Mouse (Mus musculus) heart, embryonic 16.5 days (tissue): ENCODE data around the gene Tmem132b. TPM values are rescaled to one million over a fixed set of nuclear protein-coding genes. Genes with fewer than 3 reads are reported as not detected.
A peak's percentile ranks its signal among the peaks of the same experiment; 100 is the strongest.

Source experiments
- ATAC-seq: fragments of 200-750 bp; cut with Nextera tagmentation; replicated peaks from 2 replicates; pipeline ENCODE4 v1.8.0; 2017; ENCODE audit warnings: moderate number of reproducible peaks; ENCODE audit not compliant: insufficient read depth, low FRiP score; ENCODE audit errors: extremely low read depth
- H3K27ac ChIP-seq: fragments of 300-500 bp; sonication (generic); 2 replicates; pipeline ENCODE4 v1.5.1; 2014; ENCODE audit warnings: mild to moderate bottlenecking, low read length, control low read depth, moderate library complexity
- H3K27me3 ChIP-seq: fragments of 300-500 bp; sonication (generic); 2 replicates; pipeline ENCODE4 v1.6.1; 2014; ENCODE audit warnings: low read length, mixed read lengths; ENCODE audit not compliant: control insufficient read depth, insufficient read depth
- H3K36me3 ChIP-seq: fragments of 300-500 bp; sonication (generic); 2 replicates; pipeline ENCODE4 v1.6.1; 2014; ENCODE audit not compliant: control insufficient read depth, insufficient read depth
- H3K4me1 ChIP-seq: fragments of 300-500 bp; sonication (generic); 2 replicates; pipeline ENCODE4 v1.6.1; 2014; ENCODE audit warnings: low read length, mixed read lengths; ENCODE audit not compliant: control insufficient read depth, insufficient read depth
- H3K4me2 ChIP-seq: fragments of 300-500 bp; sonication (generic); 2 replicates; pipeline ENCODE4 v1.6.1; 2014; ENCODE audit warnings: low read depth, mild to moderate bottlenecking, control low read depth, low read length
- H3K4me3 ChIP-seq: fragments of 300-500 bp; sonication (generic); 2 replicates; pipeline ENCODE4 v1.5.1; 2014; ENCODE audit warnings: mild to moderate bottlenecking, control low read depth, low read length
- H3K9ac ChIP-seq: fragments of 300-500 bp; sonication (generic); 2 replicates; pipeline ENCODE4 v1.6.1; 2014; ENCODE audit warnings: low read length, control low read depth
- H3K9me3 ChIP-seq: fragments of 300-500 bp; sonication (generic); replicated peaks from 2 replicates; pipeline ENCODE4 v1.6.1; 2016; ENCODE audit warnings: low read length; ENCODE audit not compliant: control insufficient read depth
- WGBS: fragments of 180-500 bp; shearing (Covaris S2); extraction: QIAGEN DNeasy Blood & Tissue Kit; methylation state at CpG from one replicate; pipeline ENCODE4 v1.1.7; 2014; 5-methylcytosine and 5-hydroxymethylcytosine counted together
- polyA plus RNA-seq: library from polyadenylated mRNA; unstranded; fragments of >200 nt; fragmentation: Nextera tagmentation; extraction: Ambion mirVana; gene quantifications from 2 replicates; pipeline ENCODE4 v1.2.1, GENCODE M21; 2015

The Tmem132b gene
- polyA plus RNA-seq, 1 experiment from 2014 or later = not detected

DNA sequence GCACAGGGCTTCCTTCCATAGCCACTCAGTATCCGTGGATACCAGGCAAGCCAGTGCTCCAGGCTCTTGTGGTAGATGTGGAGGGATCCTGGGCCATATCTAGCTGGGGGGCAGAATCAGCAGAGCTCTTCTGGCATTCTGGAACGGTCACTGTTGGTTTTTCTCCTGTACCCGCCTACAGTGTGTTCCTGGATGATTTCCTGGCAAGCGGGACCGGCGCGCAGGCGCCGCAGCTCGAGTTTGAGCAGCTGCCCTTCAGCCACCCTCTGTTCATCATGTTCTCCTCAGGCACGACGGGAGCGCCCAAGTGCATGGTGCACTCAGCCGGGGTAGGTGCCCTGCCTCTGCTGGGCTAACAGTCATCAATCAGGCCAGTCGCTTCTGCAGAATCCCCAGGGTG lies 25.6 kb upstream of the Tmem132b start:
- 84% methylated on average over 15 of the region's 15 CpGs for WGBS
- no peaks in the 10 kb centered on the region for H3K27me3 ChIP-seq

DNA sequence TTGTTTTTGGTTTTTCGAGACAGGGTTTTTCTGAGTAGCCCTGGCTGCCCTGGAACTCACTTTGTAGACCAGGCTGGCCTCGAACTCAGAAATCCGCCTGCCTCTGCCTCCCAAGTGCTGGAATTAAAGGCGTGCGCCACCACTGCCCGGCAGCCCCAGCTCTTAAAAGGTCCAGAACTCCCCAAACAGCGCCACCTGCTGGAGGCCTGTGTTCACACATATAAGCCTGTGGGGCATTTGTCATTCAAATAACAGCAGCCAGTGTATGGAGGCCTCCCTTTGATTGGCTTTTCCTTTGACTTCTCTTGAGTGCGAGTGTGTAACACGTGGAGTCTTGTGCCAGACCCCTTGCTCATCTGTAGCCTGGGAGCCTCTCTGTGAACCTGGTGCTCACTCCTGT lies 24.0 kb upstream of the Tmem132b start:
- H3K36me3 ChIP-seq = peaks cover 11% of the 10 kb centered on the region
- H3K27me3 ChIP-seq = no peaks in the 10 kb centered on the region
- no peak overlapping the region for H3K27ac ChIP-seq
- no peak for ATAC-seq
- H3K9ac ChIP-seq = no peak overlapping the region
- no peak overlapping the region for H3K4me2 ChIP-seq
- no peaks in the 10 kb centered on the region for H3K4me1 ChIP-seq
- H3K9me3 ChIP-seq = no peaks in the 10 kb centered on the region
- no peak overlapping the region for H3K4me3 ChIP-seq
- 94% methylated on average over 9 of the region's 9 CpGs for WGBS

More for the DNA sequence above, 25.6 kb upstream of the Tmem132b start:
- no peaks in the 10 kb centered on the region for H3K4me1 ChIP-seq
- H3K9ac ChIP-seq = no peak overlapping the region
- no peak overlapping the region for H3K4me3 ChIP-seq
- ATAC-seq = no peak
- no peaks in the 10 kb centered on the region for H3K9me3 ChIP-seq
- H3K27ac ChIP-seq = no peak overlapping the region
- H3K4me2 ChIP-seq = no peak overlapping the region
- peaks cover 5% of the 10 kb centered on the region for H3K36me3 ChIP-seq

GRCm38 (mm10) chr5:125508006-125508405 lies 23.6 kb upstream of the Tmem132b start:
- 92% methylated on average over 10 of the region's 10 CpGs for WGBS
- H3K9ac ChIP-seq = no peak overlapping the region
- H3K4me3 ChIP-seq = no peak overlapping the region
- H3K27ac ChIP-seq = no peak overlapping the region
- ATAC-seq = no peak
- no peaks in the 10 kb centered on the region for H3K4me1 ChIP-seq
- no peak overlapping the region for H3K4me2 ChIP-seq
- H3K27me3 ChIP-seq = no peaks in the 10 kb centered on the region
- no peaks in the 10 kb centered on the region for H3K9me3 ChIP-seq
- peaks cover 11% of the 10 kb centered on the region for H3K36me3 ChIP-seq

DNA sequence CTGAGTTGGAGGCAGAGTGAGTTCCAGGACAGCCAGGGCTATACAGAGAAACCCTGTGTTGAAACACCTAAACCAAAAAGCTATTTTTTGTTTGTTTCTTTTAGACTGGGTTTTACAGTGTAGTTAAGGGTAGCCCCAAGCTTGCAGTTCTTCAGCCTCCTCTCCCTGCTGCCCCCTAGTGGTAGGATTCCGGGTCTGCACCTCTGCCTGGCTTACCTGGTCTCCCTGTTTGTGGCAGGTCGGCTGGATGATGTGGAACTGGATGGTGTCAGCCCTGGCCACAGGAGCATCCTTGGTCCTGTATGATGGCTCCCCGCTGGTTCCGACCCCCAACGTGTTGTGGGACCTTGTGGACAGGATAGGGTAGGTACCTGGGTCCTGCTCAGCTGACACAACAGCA lies 22.0 kb upstream of the Tmem132b start:
- Histone ChIP-seq H3K27ac (no peak overlapping the region), H3K27me3 (no peaks in the 10 kb centered on the region), H3K9ac (no peak overlapping the region), H3K9me3 (no peaks in the 10 kb centered on the region), H3K36me3 (peaks cover 13% of the 10 kb centered on the region), H3K4me3 (no peak overlapping the region), H3K4me2 (no peak overlapping the region), H3K4me1 (no peaks in the 10 kb centered on the region)
- ATAC-seq = no peak
- WGBS = 48% methylated on average over 5 of the region's 5 CpGs

GRCm38 (mm10) chr5:125515006-125515405 lies 16.6 kb upstream of the Tmem132b start:
- Histone ChIP-seq H3K4me2 (no peak overlapping the region), H3K9ac (no peak overlapping the region), H3K4me3 (no peak overlapping the region), H3K27ac (no peak overlapping the region), H3K27me3 (no peaks in the 10 kb centered on the region), H3K4me1 (peaks cover 11% of the 10 kb centered on the region), H3K36me3 (peaks cover 11% of the 10 kb centered on the region), H3K9me3 (no peaks in the 10 kb centered on the region)
- 87% methylated on average over 12 of the region's 12 CpGs for WGBS
- no peak for ATAC-seq

DNA sequence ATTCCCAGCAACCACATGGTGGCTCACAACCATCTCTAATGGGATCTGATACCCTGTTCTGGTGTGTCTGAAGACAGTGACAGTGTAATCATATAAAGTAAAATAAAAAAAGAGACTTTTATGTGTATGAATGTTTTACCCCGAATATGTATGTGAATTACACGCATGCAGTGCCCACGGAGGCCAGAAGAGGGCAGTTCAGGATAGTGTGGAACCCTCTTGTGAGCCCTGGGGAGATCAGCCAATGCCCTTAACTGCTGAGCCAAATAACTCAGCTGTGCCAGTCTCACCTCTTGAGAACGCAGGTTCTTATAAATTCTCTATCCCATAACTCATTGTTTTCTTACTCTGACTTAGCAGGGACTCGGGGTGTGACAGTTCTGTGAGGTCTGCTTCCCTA lies 12.9 kb upstream of the Tmem132b start:
- no peak overlapping the region for H3K27ac ChIP-seq
- H3K4me1 ChIP-seq = peaks cover 11% of the 10 kb centered on the region
- no peak overlapping the region for H3K4me3 ChIP-seq
- H3K36me3 ChIP-seq = peaks cover 5% of the 10 kb centered on the region; the same call in 1 of the 2 replicates
- H3K9ac ChIP-seq = no peak overlapping the region
- no peak overlapping the region for H3K4me2 ChIP-seq
- H3K27me3 ChIP-seq = no peaks in the 10 kb centered on the region
- 71% methylated on average over 5 of the region's 5 CpGs for WGBS
- H3K9me3 ChIP-seq = no peaks in the 10 kb centered on the region
- no peak for ATAC-seq

DNA sequence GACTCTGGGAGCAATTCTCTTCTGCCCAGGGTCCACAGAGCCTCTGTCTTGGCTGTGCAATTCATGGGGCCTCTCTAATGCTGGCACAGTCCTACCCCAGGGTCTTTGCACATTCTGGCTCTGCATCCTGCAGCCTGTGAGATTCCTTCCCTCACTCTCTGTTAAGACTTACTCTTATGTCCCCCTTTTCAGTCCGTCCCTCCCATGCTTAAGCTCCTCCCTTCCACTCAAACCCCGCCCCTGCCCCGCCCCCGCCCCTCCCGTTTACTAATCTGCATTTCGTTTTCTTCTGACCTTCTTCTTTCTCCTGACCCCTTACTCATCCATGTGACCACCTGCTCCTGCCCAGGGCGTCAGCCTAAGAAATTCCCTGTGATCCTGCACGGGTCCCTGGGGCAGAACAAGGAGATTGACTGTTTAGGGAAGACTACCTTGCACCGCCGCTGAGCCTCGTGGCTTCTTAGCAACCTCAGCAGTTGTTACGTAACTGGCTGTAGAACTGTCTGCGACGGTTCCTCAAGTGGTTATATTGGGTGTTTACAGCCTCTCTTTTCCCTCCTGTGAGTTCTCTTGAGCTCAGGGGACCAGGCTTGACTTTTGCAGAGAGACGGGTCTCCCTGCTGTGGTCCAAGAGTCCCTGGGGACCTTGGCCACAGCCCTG lies 10.5 kb upstream of the Tmem132b start:
- Histone ChIP-seq H3K4me3 (no peak overlapping the region), H3K9me3 (no peaks in the 10 kb centered on the region), H3K9ac (no peak overlapping the region), H3K4me2 (peak overlapping the region; percentile 29; the same call in 1 of the 2 replicates), H3K4me1 (peaks cover 11% of the 10 kb centered on the region), H3K27me3 (no peaks in the 10 kb centered on the region; the same call in 1 of the 2 replicates), H3K27ac (no peak overlapping the region), H3K36me3 (no peaks in the 10 kb centered on the region; the same call in 1 of the 2 replicates)
- WGBS = 17% methylated on average over 15 of the region's 15 CpGs
- no peak for ATAC-seq

- Histone ChIP-seq H3K36me3 (no peaks in the 10 kb centered on the region), H3K4me2 (no peak overlapping the region), H3K27me3 (peaks cover 4% of the 10 kb centered on the region), H3K9me3 (peaks cover 7% of the 10 kb centered on the region; the same call in 1 of the 2 replicates), H3K4me3 (no peak overlapping the region), H3K9ac (no peak overlapping the region), H3K4me1 (peaks cover 4% of the 10 kb centered on the region), H3K27ac (no peak overlapping the region)
- ATAC-seq = no peak
- 82% methylated on average over 2 of the region's 2 CpGs for WGBS
Observed at GRCm38 (mm10) chr5:125523361-125523760, 8.2 kb upstream of the Tmem132b start.

GRCm38 (mm10) chr5:125525516-125525915 lies 6.1 kb upstream of the Tmem132b start:
- no peak overlapping the region for H3K9ac ChIP-seq
- H3K36me3 ChIP-seq = no peaks in the 10 kb centered on the region
- peaks cover 7% of the 10 kb centered on the region; the same call in 1 of the 2 replicates for H3K9me3 ChIP-seq
- no peak overlapping the region for H3K4me2 ChIP-seq
- no peaks in the 10 kb centered on the region for H3K4me1 ChIP-seq
- no peak overlapping the region for H3K4me3 ChIP-seq
- H3K27ac ChIP-seq = no peak overlapping the region
- 51% methylated on average over 5 of the region's 5 CpGs for WGBS
- no peak for ATAC-seq
- peaks cover 20% of the 10 kb centered on the region for H3K27me3 ChIP-seq
